Mouse (Mus musculus) thymus, postnatal 25 days (tissue): ENCODE data around the gene Churc1.
A peak's percentile ranks its signal among the peaks of the same experiment; 100 is the strongest.

Experiments used
- DNase-seq: peaks from one replicate; pipeline ENCODE4 v3.0.0; 2022

Gene Churc1

DNA sequence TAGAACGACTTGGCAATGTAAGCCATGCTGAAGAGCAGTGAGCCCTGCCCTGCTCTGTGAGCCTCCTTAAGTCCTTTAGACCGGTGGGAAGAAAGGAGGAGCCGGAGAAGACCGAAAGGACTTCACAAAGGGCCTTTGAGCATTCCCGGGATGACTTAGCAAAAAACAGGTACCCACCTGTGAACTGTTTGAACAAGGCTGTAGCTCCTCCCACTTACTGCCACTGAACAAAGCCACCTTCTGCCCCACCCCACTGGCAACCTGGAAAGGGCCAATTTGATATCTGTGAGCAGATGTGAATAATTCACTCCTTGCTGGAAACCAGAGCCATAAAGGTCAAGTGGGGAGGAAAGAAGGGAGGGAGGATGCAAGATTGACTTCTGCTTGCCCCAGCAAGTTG, 30.0 kb downstream of the Churc1 start, which contains the start of gene Gpx2:
Gene Gpx2, minus strand, starts transcription at position 205 of the 400 bp plus-strand sequence.
- DNase-seq, result no peak

- DNase-seq, result no peak
Observed at GRCm38 (mm10) chr12:76796938-76797539, 31.7 kb downstream of the Churc1 start.

DNA sequence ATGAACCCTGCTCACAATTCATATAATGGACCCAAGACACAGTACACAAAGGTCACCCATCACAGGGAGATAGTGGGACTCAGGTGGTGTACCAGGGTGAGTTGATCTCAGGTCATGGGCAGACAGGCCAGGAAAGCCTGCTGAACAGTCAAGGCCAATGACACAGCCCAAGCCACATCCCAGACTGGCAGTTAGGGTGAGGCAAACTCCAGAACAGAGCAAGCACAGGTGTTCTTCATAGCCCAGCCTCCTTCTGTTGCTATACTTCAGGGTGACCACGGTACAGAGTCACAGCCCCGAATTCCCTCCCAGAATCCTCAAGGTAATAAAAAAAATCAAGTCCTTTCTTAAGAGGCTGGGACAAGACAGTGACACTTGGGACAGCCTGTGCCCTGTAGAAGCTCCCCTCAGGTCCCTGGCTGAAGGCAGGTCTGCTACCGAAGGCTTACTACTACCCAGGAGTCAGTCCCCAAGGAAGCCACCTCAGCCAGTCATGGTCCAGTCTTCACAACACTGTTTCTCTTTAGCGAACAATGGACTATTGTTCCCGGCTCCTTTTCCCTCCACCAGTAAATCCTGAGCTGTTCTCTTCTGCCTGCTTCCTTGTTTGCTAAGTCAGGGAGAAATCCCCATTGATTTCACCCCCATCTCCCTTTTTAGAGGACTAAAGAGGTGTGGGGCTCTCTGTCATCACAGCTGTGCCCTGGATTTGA, 32.8 kb downstream of the Churc1 start:
- DNase-seq, result no peak

DNA sequence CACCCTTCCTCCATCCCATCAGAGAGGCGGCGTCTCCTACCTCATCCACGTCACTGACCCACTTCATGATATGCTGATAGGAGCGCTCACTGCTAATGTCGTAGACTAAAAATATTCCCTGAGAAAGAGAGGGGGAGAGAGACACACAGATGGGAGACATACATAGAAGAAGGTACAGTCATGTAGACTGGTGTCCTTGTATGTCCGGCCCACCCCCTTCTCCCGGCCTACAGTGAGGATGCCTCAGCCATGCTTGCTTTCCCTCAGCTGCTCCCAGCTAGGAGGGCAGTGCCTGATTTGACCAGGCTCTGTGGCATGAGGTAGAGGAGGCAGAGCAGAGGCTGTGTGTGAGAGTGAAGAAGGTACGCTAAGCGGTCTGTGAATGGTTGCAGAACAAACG, 37.7 kb downstream of the Churc1 start:
- DNase-seq, result no peak

DNA sequence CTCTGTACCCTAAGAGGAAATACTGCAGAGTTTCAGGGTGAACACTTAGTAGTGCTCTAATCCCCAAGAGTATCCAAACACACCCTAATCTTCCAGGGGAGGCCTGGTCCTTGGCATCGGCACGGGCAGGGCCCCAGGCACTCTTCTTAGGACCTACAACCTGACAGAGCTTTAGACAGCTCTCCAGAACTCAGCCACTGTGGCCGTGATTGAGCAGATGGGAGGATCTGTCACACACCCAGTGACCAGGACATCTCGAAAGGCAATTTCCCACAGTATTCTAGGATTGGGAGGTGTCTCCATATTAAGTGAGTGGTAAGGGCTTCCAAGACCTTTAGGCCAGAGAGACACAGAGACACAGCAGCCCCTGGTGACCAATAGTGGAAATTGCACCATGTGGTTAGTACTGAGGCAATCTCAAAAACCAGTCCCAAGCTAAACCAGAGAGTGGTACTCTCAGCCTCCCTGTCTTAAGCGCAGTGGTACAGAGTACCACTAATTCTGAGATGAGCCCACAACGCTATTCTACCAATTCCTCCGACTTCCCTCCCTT, 38.4 kb downstream of the Churc1 start:
- peak; percentile 54 for DNase-seq

GRCm38 (mm10) chr12:76805056-76805811, 39.9 kb downstream of the Churc1 start:
- no peak for DNase-seq

GRCm38 (mm10) chr12:76807796-76808195, 42.5 kb downstream of the Churc1 start:
- DNase-seq, result no peak

DNA sequence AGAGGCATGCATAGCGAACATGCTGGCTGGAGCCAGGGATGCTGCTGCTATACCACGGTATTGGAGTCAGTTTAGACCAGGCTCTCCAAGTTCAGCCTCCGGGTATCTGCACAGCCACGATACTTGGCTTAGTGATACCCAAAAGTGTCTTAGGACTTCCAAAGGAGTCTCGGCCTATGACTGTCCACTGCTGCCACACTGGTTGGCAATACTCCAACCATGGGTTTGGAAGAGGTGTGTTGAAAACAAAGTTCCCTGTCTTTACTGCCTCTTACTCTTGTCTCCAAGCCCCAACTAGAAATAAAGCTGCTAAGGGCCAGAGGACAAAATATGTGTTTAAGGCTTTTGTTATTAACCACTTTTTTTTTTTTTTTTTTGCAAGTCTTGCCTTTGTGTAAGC, 45.2 kb downstream of the Churc1 start:
- DNase-seq, result no peak

- DNase-seq, result no peak
Observed at GRCm38 (mm10) chr12:76811006-76811405, 45.7 kb downstream of the Churc1 start.

DNA sequence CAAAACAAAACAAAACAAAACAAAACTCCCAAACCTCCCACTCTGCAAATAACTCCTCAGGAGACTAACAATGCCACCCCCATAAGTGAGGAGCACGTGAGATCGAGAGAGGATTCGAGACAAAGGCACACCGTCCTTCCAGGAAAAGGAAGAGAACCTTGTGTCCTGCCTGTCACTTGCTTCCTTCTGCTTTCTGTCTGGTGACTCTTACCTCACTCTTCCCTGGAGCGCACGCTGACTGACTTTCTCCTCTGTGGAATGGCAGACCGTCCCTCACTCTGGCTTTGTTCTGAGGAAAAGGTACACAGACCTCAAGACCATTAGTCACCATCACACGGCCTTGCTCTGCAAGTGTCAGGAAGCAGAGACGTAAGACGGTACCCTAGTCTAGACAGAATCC, 48.2 kb downstream of the Churc1 start:
- no peak for DNase-seq

GRCm38 (mm10) chr12:76814120-76814519, 48.8 kb downstream of the Churc1 start:
- DNase-seq, result no peak

DNA sequence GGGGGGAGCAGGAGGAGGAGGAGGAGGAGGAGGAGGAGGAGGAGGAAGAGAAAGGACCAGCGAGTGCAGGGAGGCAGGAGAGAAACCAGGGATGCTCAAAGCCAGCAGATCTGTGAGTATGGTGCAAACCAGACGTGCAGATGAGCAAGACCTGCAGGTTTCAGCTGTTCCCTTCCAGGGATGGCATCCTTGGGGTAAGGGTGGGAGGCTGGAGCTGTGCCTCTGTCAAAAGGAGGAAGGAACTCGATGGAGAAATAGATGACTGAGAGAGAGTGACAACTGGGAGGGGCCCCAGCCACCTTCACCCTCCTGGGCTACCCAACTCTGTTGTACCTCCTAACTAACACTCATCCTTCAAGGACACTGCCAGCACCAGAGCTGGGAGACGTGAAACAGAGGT, 51.4 kb downstream of the Churc1 start:
- no peak for DNase-seq

DNA sequence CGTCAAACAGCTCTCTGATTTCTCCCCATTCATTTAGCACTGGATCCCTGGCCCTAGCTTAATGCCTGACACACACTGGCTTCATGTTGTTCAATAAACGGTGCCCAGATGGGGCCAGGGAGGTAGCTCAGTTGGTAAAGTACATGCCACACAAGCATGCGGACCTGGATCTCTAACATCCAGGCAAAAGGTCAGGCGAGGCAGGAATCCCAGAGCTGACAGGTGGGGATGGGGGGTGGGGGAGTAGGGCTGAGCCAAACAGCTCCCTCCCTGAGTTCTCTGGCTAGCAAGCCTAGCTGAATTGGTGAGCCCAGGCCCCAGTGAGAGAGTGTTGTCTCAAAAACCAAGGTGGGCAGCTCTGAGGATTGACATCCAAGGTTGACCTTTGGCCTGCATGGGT, 51.8 kb downstream of the Churc1 start:
- DNase-seq, result no peak

GRCm38 (mm10) chr12:76818120-76818519, 52.8 kb downstream of the Churc1 start:
- DNase-seq, result no peak

- DNase-seq, result no peak
Observed at GRCm38 (mm10) chr12:76818908-76819307, 53.6 kb downstream of the Churc1 start.

DNA sequence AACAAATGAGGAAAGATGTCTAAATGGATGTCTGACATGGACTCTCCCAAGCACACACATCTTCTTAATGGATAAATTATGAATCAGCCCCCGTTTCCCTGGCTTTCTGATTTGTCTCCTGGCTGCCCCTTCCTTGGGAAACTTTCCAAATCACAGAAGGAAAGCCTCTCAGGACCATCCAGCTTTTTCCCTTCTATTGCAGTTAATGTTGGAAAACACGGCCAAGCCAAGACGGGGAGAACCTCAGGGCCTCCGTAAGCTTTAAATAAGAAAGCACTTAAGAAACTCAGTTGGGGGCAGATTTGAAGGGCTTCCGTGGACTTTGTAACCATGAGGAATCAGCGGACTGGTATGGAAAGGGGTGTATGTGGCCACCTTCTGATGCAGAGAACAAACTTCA, 54.5 kb downstream of the Churc1 start:
- no peak for DNase-seq

DNA sequence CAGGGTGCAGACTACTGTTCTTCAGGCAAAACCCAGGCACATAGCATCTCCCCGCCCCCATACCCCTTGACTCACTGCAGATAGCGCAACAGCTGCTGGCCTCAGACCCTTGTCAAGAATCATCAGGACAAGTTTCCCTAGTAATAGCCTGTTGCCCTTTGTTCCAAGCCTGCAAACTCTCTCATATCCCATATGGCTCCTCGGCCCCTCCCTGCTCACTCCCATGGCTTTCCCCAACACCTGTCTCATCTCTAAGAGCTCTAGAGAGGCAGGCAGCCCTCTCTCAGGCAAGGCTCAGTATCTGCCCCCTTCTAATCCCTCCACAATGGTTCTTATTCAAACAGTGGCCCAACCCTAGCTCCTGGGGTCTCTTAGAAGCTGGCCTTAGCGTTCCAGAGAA, 55.3 kb downstream of the Churc1 start:
- DNase-seq, result no peak

- peak; percentile 17 for DNase-seq
Observed at GRCm38 (mm10) chr12:76822002-76822650, 56.8 kb downstream of the Churc1 start.

DNA sequence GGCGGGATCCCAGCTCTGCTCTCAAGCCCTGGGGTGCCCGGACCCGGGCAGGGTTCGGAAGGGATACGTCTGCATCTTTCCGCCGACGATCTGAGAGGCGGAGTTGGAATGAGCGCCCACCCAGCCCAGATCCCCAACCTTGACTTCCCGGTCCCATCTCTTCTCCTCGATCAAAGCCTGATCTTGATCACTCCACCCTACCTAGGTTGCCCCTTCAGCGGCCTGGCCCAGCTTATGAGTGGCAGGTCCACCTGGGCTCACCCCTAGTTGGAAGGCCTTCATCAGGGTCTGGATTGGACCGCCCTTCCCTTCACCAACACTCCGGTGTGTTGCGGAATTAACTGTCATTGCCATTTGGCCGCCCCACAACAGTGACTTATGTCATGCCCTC, 57.3 kb downstream of the Churc1 start, which contains the start of gene Rab15:
Gene Rab15, minus strand, starts transcription at position 258 of the 391 bp plus-strand sequence.
- no peak for DNase-seq

GRCm38 (mm10) chr12:76825283-76825682, 59.9 kb downstream of the Churc1 start:
- DNase-seq, result no peak

- DNase-seq, result peak; percentile 23
Observed at GRCm38 (mm10) chr12:76832704-76833103, 67.4 kb downstream of the Churc1 start.
